Mouse (Mus musculus): ENCODE data around the gene Zbtb8b. TPM values are rescaled to one million over a fixed set of nuclear protein-coding genes. Genes with fewer than 3 reads are reported as not detected.

Zbtb8b gene
- polyA plus RNA-seq, 1 experiment from 2014 or later: 16.1 TPM

Other genes starting within 250 kb of the Zbtb8b start
- gene C77080, start 179.4 kb downstream of the Zbtb8b start, polyA plus RNA-seq (2014; fragmentation: Nextera tagmentation; extraction: Ambion mirVana): 4.5 and 6.2 TPM in 2 replicates
- 1.6 and 3.5 TPM in 2 replicates for gene Sync, start 153.2 kb downstream of the Zbtb8b start, polyA plus RNA-seq (2014; fragmentation: Nextera tagmentation; extraction: Ambion mirVana)
- 231 and 265 TPM in 2 replicates for gene Rbbp4, start 105.5 kb downstream of the Zbtb8b start, polyA plus RNA-seq (2014; fragmentation: Nextera tagmentation; extraction: Ambion mirVana)
- 19.5 and 21.7 TPM in 2 replicates for gene Zbtb8os, start 105.2 kb downstream of the Zbtb8b start, polyA plus RNA-seq (2014; fragmentation: Nextera tagmentation; extraction: Ambion mirVana)
- gene Zbtb8a, start 62.7 kb downstream of the Zbtb8b start, polyA plus RNA-seq (2014; fragmentation: Nextera tagmentation; extraction: Ambion mirVana): 16.8 and 18.0 TPM in 2 replicates
- 32.8 and 33.2 TPM in 2 replicates for gene Bsdc1, start 20.7 kb upstream of the Zbtb8b start, polyA plus RNA-seq (2014; fragmentation: Nextera tagmentation; extraction: Ambion mirVana)
- gene Tssk3, start 50.2 kb upstream of the Zbtb8b start, polyA plus RNA-seq (2014; fragmentation: Nextera tagmentation; extraction: Ambion mirVana): 0.27 and 0.32 TPM in 2 replicates
- gene Fam229a, start 50.3 kb upstream of the Zbtb8b start, polyA plus RNA-seq (2014; fragmentation: Nextera tagmentation; extraction: Ambion mirVana): 0.64 TPM in 1 of 2 replicates, not detected in the other
- gene Marcksl1, start 72.7 kb upstream of the Zbtb8b start, polyA plus RNA-seq (2014; fragmentation: Nextera tagmentation; extraction: Ambion mirVana): 1,581 and 1,634 TPM in 2 replicates
- gene Hdac1, start 101.9 kb upstream of the Zbtb8b start, polyA plus RNA-seq (2014; fragmentation: Nextera tagmentation; extraction: Ambion mirVana): 67.2 and 94.0 TPM in 2 replicates
- gene Lck, start 132.8 kb upstream of the Zbtb8b start, polyA plus RNA-seq (2014; fragmentation: Nextera tagmentation; extraction: Ambion mirVana): 10.0 and 10.5 TPM in 2 replicates
- gene Fam167b, start 137.7 kb upstream of the Zbtb8b start, polyA plus RNA-seq (2014; fragmentation: Nextera tagmentation; extraction: Ambion mirVana): not detected in 2 replicates
- 206 and 221 TPM in 2 replicates for gene Eif3i, start 159.8 kb upstream of the Zbtb8b start, polyA plus RNA-seq (2014; fragmentation: Nextera tagmentation; extraction: Ambion mirVana)
- 188 and 191 TPM in 2 replicates for gene Tmem234, start 159.8 kb upstream of the Zbtb8b start, polyA plus RNA-seq (2014; fragmentation: Nextera tagmentation; extraction: Ambion mirVana)
- gene Dcdc2b, start 173.4 kb upstream of the Zbtb8b start, polyA plus RNA-seq (2014; fragmentation: Nextera tagmentation; extraction: Ambion mirVana): 3.9 and 4.7 TPM in 2 replicates
- gene Iqcc, start 178.2 kb upstream of the Zbtb8b start, polyA plus RNA-seq (2014; fragmentation: Nextera tagmentation; extraction: Ambion mirVana): 28.2 and 33.3 TPM in 2 replicates
- gene Ccdc28b, start 183.1 kb upstream of the Zbtb8b start, polyA plus RNA-seq (2014; fragmentation: Nextera tagmentation; extraction: Ambion mirVana): 136 and 141 TPM in 2 replicates
- 40.1 and 46.0 TPM in 2 replicates for gene Txlna, start 200.2 kb upstream of the Zbtb8b start, polyA plus RNA-seq (2014; fragmentation: Nextera tagmentation; extraction: Ambion mirVana)
- 17.2 and 19.7 TPM in 2 replicates for gene Kpna6, start 231.9 kb upstream of the Zbtb8b start, polyA plus RNA-seq (2014; fragmentation: Nextera tagmentation; extraction: Ambion mirVana)

Measured in neural tube, embryonic 14.5 days (tissue).